Mouse (Mus musculus) MEL (cell line): ENCODE measurements at regions not wholly inside any gene's neighbourhood (a gene's known extent, or its start where the extent isn't known, plus 50 kb on each side); places are given as distances from the start of the nearest gene placed in this dataset.
A peak's percentile ranks its signal among the peaks of the same experiment; 100 is the strongest.
"Not testable (repeated sequence)": the region's sequence is repeated elsewhere in the genome, so short reads cannot be mapped to it uniquely, and the experiment has no call there.

Source experiments
- DNase-seq: peaks from one replicate; pipeline ENCODE4 v3.0.0; 2011; ENCODE audit warnings: low read depth, low spot score
- H3K27ac ChIP-seq: 2 replicates; pipeline ENCODE4 v1.5.1; 2012; ENCODE audit warnings: low read depth, mild to moderate bottlenecking, control low read depth, low read length, moderate library complexity; ENCODE audit not compliant: control insufficient read depth
- H3K27me3 ChIP-seq, 2 experiments: fragments of 150-350 bp in 1 of 2; sonication (generic) in 1 of 2; 2 replicates each; pipeline ENCODE4 v1.6.1; 2012; ENCODE audit warnings: low read length in 2 of 2, mild to moderate bottlenecking in 2 of 2, improper control_type of control experiment in 1 of 2, moderate library complexity in 1 of 2; ENCODE audit not compliant: insufficient read depth in 2 of 2, control insufficient read depth in 1 of 2
- H3K36me3 ChIP-seq, 2 experiments: 2 replicates each; pipeline ENCODE4 v1.6.1; 2012 to 2014; ENCODE audit warnings: low read length in 2 of 2, improper control_type of control experiment in 1 of 2, inconsistent platforms in 1 of 2, mild to moderate bottlenecking in 1 of 2; ENCODE audit not compliant: insufficient read depth in 2 of 2, control insufficient read depth in 1 of 2
- H3K4me1 ChIP-seq, 2 experiments: fragments of 150-350 bp in 1 of 2; sonication (generic) in 1 of 2; 2 replicates each; pipeline ENCODE4 v1.6.1; 2012; ENCODE audit warnings: low read length in 2 of 2, improper control_type of control experiment in 1 of 2, mild to moderate bottlenecking in 1 of 2; ENCODE audit not compliant: insufficient read depth in 2 of 2, control insufficient read depth in 1 of 2
- H3K4me3 ChIP-seq, 2 experiments: fragments of 150-350 bp in 1 of 2; sonication (generic) in 1 of 2; 2 replicates each; pipeline ENCODE4 v1.5.1; 2012; ENCODE audit warnings: low read depth in 2 of 2, low read length in 2 of 2, mild to moderate bottlenecking in 2 of 2, moderate library complexity in 2 of 2, control low read depth in 1 of 2, improper control_type of control experiment in 1 of 2; ENCODE audit not compliant: control insufficient read depth in 1 of 2, insufficient read depth in 1 of 2
- H3K79me2 ChIP-seq: 2 replicates; pipeline ENCODE4 v1.6.1; 2012; ENCODE audit warnings: mild to moderate bottlenecking, low read length, moderate library complexity; ENCODE audit not compliant: control insufficient read depth, poor library complexity, insufficient read depth
- H3K9ac ChIP-seq: 2 replicates; pipeline ENCODE4 v1.6.1; 2012; ENCODE audit warnings: low read depth, mild to moderate bottlenecking, control low read depth, low read length, moderate library complexity; ENCODE audit not compliant: control insufficient read depth, poor library complexity, severe bottlenecking
- H3K9me3 ChIP-seq: fragments of 150-350 bp; sonication (generic); replicated peaks from 2 replicates; pipeline ENCODE4 v1.6.1; 2012; ENCODE audit warnings: mild to moderate bottlenecking, low read length, improper control_type of control experiment, moderate library complexity; ENCODE audit not compliant: insufficient read depth
- BHLHE40 ChIP-seq: IDR thresholded peaks from 2 replicates; pipeline ENCODE4 v1.6.1; 2012; ENCODE audit warnings: low read depth, mild to moderate bottlenecking, inconsistent platforms, low read length, improper control_type of control experiment, borderline replicate concordance
- CHD1 ChIP-seq: IDR thresholded peaks from 2 replicates; pipeline ENCODE4 v1.6.1; 2012; ENCODE audit warnings: low read depth, mild to moderate bottlenecking, inconsistent platforms, low read length, improper control_type of control experiment
- CHD2 ChIP-seq: IDR thresholded peaks from 2 replicates; pipeline ENCODE4 v1.6.1; 2011; ENCODE audit warnings: low read length, improper control_type of control experiment
- CTCF ChIP-seq, 3 experiments: IDR thresholded peaks in 2 of 3; conservative IDR thresholded peaks in 1 of 3; 2 replicates each; pipeline ENCODE4 v1.5.1; 2011 to 2012; ENCODE audit warnings: low read length in 3 of 3, low read depth in 2 of 3, mild to moderate bottlenecking in 2 of 3, improper control_type of control experiment in 1 of 3, inconsistent platforms in 1 of 3, mixed read lengths in 1 of 3, moderate library complexity in 1 of 3; ENCODE audit not compliant: control insufficient read depth in 1 of 3, insufficient read depth in 1 of 3, poor library complexity in 1 of 3, severe bottlenecking in 1 of 3
- ELF1 ChIP-seq: IDR thresholded peaks from 2 replicates; pipeline ENCODE4 v1.6.1; 2014; ENCODE audit warnings: low read depth, mild to moderate bottlenecking, inconsistent platforms, low read length, improper control_type of control experiment, moderate library complexity
- EP300 ChIP-seq, 2 experiments: IDR thresholded peaks; 2 replicates each; pipeline ENCODE4 v1.6.1; 2011; ENCODE audit warnings: improper control_type of control experiment in 2 of 2, low read length in 2 of 2, low read depth in 1 of 2, mild to moderate bottlenecking in 1 of 2
- ETS1 ChIP-seq: IDR thresholded peaks from 2 replicates; pipeline ENCODE4 v1.6.1; 2012; ENCODE audit warnings: low read depth, mild to moderate bottlenecking, inconsistent platforms, low read length, improper control_type of control experiment, moderate library complexity
- GABPA ChIP-seq: IDR thresholded peaks from 2 replicates; pipeline ENCODE4 v1.6.1; 2012; ENCODE audit warnings: low read depth, mild to moderate bottlenecking, inconsistent platforms, low read length, improper control_type of control experiment, moderate library complexity
- GATA1 ChIP-seq: IDR thresholded peaks from 2 replicates; pipeline ENCODE4 v1.6.1; 2011; ENCODE audit warnings: low read depth, low read length, improper control_type of control experiment
- HCFC1 ChIP-seq: IDR thresholded peaks from 2 replicates; pipeline ENCODE4 v1.6.1; 2012; ENCODE audit warnings: low read depth, mild to moderate bottlenecking, inconsistent platforms, low read length, improper control_type of control experiment, moderate library complexity
- MAX ChIP-seq: IDR thresholded peaks from 2 replicates; pipeline ENCODE4 v1.6.1; 2011; ENCODE audit warnings: low read length, improper control_type of control experiment
- MAZ ChIP-seq: IDR thresholded peaks from 2 replicates; pipeline ENCODE4 v1.6.1; 2012; ENCODE audit warnings: low read depth, mild to moderate bottlenecking, inconsistent platforms, low read length, improper control_type of control experiment
- MEF2A ChIP-seq: IDR thresholded peaks from 2 replicates; pipeline ENCODE4 v1.6.1; 2014; ENCODE audit warnings: low read depth, mild to moderate bottlenecking, inconsistent platforms, low read length, improper control_type of control experiment; ENCODE audit not compliant: poor library complexity, insufficient replicate concordance, severe bottlenecking; ENCODE audit errors: extremely low read depth
- MXI1 ChIP-seq: IDR thresholded peaks from 2 replicates; pipeline ENCODE4 v1.6.1; 2011; ENCODE audit warnings: mild to moderate bottlenecking, low read depth, low read length, improper control_type of control experiment
- MYB ChIP-seq: IDR thresholded peaks from 2 replicates; pipeline ENCODE4 v1.6.1; 2011; ENCODE audit warnings: mild to moderate bottlenecking, low read depth, low read length, improper control_type of control experiment
- MYC ChIP-seq: IDR thresholded peaks from 2 replicates; pipeline ENCODE4 v1.6.1; 2011; ENCODE audit warnings: low read depth, mild to moderate bottlenecking, low read length, improper control_type of control experiment, moderate library complexity
- NELFE ChIP-seq: IDR thresholded peaks from 2 replicates; pipeline ENCODE4 v1.6.1; 2011; ENCODE audit warnings: low read depth, low read length, improper control_type of control experiment
- NRF1 ChIP-seq: IDR thresholded peaks from 2 replicates; pipeline ENCODE4 v1.6.1; 2014; ENCODE audit warnings: low read depth, mild to moderate bottlenecking, inconsistent platforms, low read length, improper control_type of control experiment, moderate library complexity; ENCODE audit not compliant: poor library complexity, insufficient read depth, severe bottlenecking
- POLR2A ChIP-seq, 2 experiments: IDR thresholded peaks; 2 replicates each; pipeline ENCODE4 v1.6.1; 2011 to 2012; ENCODE audit warnings: low read length in 2 of 2, mild to moderate bottlenecking in 2 of 2, control low read depth in 1 of 2, improper control_type of control experiment in 1 of 2, low read depth in 1 of 2, moderate library complexity in 1 of 2; ENCODE audit not compliant: control insufficient read depth in 1 of 2, insufficient read depth in 1 of 2, poor library complexity in 1 of 2
- POLR2AphosphoS2 ChIP-seq: IDR thresholded peaks from 2 replicates; pipeline ENCODE4 v1.6.1; 2011; ENCODE audit warnings: low read length, improper control_type of control experiment
- POLR2AphosphoS5 ChIP-seq: IDR thresholded peaks from 2 replicates; pipeline ENCODE4 v1.6.1; 2012; ENCODE audit warnings: low read depth, borderline replicate concordance, mild to moderate bottlenecking, inconsistent platforms, low read length, moderate library complexity, mixed read lengths
- RAD21 ChIP-seq: IDR thresholded peaks from 2 replicates; pipeline ENCODE4 v1.6.1; 2011; ENCODE audit warnings: mild to moderate bottlenecking, low read depth, low read length, improper control_type of control experiment
- RCOR1 ChIP-seq: IDR thresholded peaks from 2 replicates; pipeline ENCODE4 v1.6.1; 2012; ENCODE audit warnings: low read depth, mild to moderate bottlenecking, inconsistent platforms, low read length, improper control_type of control experiment
- SIN3A ChIP-seq: IDR thresholded peaks from 2 replicates; pipeline ENCODE4 v1.6.1; 2012; ENCODE audit warnings: low read length, improper control_type of control experiment, inconsistent platforms
- SMC3 ChIP-seq: IDR thresholded peaks from 2 replicates; pipeline ENCODE4 v1.6.1; 2011; ENCODE audit warnings: low read depth, low read length, improper control_type of control experiment
- TAL1 ChIP-seq: IDR thresholded peaks from 2 replicates; pipeline ENCODE4 v1.6.1; 2012; ENCODE audit warnings: mild to moderate bottlenecking, inconsistent platforms, low read length, moderate library complexity, mixed read lengths
- TBP ChIP-seq: IDR thresholded peaks from 2 replicates; pipeline ENCODE4 v1.8.0; 2011; ENCODE audit warnings: low read depth, low read length, improper control_type of control experiment
- TCF12 ChIP-seq: IDR thresholded peaks from 2 replicates; pipeline ENCODE4 v1.6.1; 2014; ENCODE audit warnings: low read depth, mild to moderate bottlenecking, inconsistent platforms, low read length, improper control_type of control experiment, moderate library complexity
- UBTF ChIP-seq: IDR thresholded peaks from 2 replicates; pipeline ENCODE4 v1.6.1; 2012; ENCODE audit warnings: low read depth, mild to moderate bottlenecking, inconsistent platforms, low read length, improper control_type of control experiment, moderate library complexity, borderline replicate concordance; ENCODE audit not compliant: insufficient read depth
- USF2 ChIP-seq, 2 experiments: IDR thresholded peaks; 2 replicates each; pipeline ENCODE4 v1.6.1; 2011 to 2012; ENCODE audit warnings: improper control_type of control experiment in 2 of 2, low read length in 2 of 2, borderline replicate concordance in 1 of 2, inconsistent platforms in 1 of 2, low read depth in 1 of 2, mild to moderate bottlenecking in 1 of 2; ENCODE audit not compliant: insufficient read depth in 1 of 2
- ZC3H11A ChIP-seq: IDR thresholded peaks from 2 replicates; pipeline ENCODE4 v1.6.1; 2012; ENCODE audit warnings: low read depth, mild to moderate bottlenecking, inconsistent platforms, low read length, improper control_type of control experiment

GRCm38 (mm10) chr12:48853356-48853755 is 529.1 kb upstream of the Foxg1 start:
- peak; percentile 56 for DNase-seq
- TF ChIP-seq RCOR1 (0 out of 2 replicates have a peak, but pooled peaks have one; percentile 12), EP300 (IDR thresholded peaks at IDR 0.05; ENCODE audit: low read depth in 1 of 2, low read length in 2 of 2) (0 out of 4 replicates have a peak, but pooled peaks of 1 of the 2 experiments have one; percentile 26), ETS1 (peak; percentile 8; the same call in 1 of the 2 replicates)
- H3K79me2 ChIP-seq, H3K9ac ChIP-seq, H3K27me3 ChIP-seq, H3K9me3 ChIP-seq, H3K4me1 ChIP-seq, H3K4me3 ChIP-seq: not testable (repeated sequence)
- Histone ChIP-seq H3K27ac (peak overlapping the region; percentile 94), H3K36me3 (peaks cover 0 to 15% of the 10 kb centered on the region in 2 experiments; a peak in 2 of 4 replicates)

- H3K27me3 ChIP-seq = no peaks in the 10 kb centered on the region
- H3K4me1 ChIP-seq = peaks cover 4 to 7% of the 10 kb centered on the region in 2 experiments
- no peaks in the 10 kb centered on the region for H3K79me2 ChIP-seq
- DNase-seq = peak; percentile 74
- H3K36me3 ChIP-seq = peaks cover 0 to 15% of the 10 kb centered on the region in 2 experiments; a peak in 2 of 4 replicates
- H3K27ac ChIP-seq = peak overlapping the region; percentile 94
- H3K4me3 ChIP-seq = no peak overlapping the region
- TF ChIP-seq UBTF (no peak), MXI1 (no peak), MYB (0 out of 2 replicates have a peak, but pooled peaks have one; percentile 40), GATA1 (peak; percentile 96), SIN3A (peak; percentile 53; the same call in 1 of the 2 replicates), SMC3 (no peak), TBP (no peak), TAL1 (peak; percentile 85), BHLHE40 (peak; percentile 15; the same call in 1 of the 2 replicates), ZC3H11A (0 out of 2 replicates have a peak, but pooled peaks have one; percentile 28), EP300 (IDR thresholded peaks at IDR 0.05; ENCODE audit: low read depth in 1 of 2, low read length in 2 of 2) (peak; percentile 95 to 98), POLR2A (IDR thresholded peaks at IDR 0.05; ENCODE audit: control insufficient read depth in 1 of 2, insufficient read depth in 1 of 2, low read depth in 1 of 2, low read length in 2 of 2, poor library complexity in 1 of 2) (no peak), NELFE (no peak), MAX (no peak), CHD1 (no peak), TCF12 (peak; percentile 86), MYC (no peak), ETS1 (peak; percentile 90), HCFC1 (0 out of 2 replicates have a peak, but pooled peaks have one; percentile 36), NRF1 (no peak), RCOR1 (peak; percentile 85), MEF2A (no peak), ELF1 (no peak), POLR2AphosphoS2 (no peak), USF2 (IDR thresholded peaks at IDR 0.05; ENCODE audit: borderline replicate concordance in 1 of 2, insufficient read depth in 1 of 2, low read depth in 1 of 2, low read length in 2 of 2) (no peak), CHD2 (peak; percentile 70), GABPA (no peak), RAD21 (no peak), CTCF (IDR thresholded peaks at IDR 0.05 in 2 of 3, conservative IDR thresholded peaks at IDR 0.05 in 1 of 3; ENCODE audit: control insufficient read depth in 1 of 3, insufficient read depth in 1 of 3, low read depth in 2 of 3, low read length in 3 of 3, poor library complexity in 1 of 3, severe bottlenecking in 1 of 3) (no peak), MAZ (no peak), POLR2AphosphoS5 (no peak)
- peak overlapping the region; percentile 28 for H3K9ac ChIP-seq
- H3K9me3 ChIP-seq = no peaks in the 10 kb centered on the region
Observed at GRCm38 (mm10) chr12:48854016-48854415, 528.4 kb upstream of the Foxg1 start.
